Mouse (Mus musculus) forebrain, postnatal 0 days (tissue): ENCODE results near the gene Noxred1. TPM values are rescaled to one million over a fixed set of nuclear protein-coding genes. Genes with fewer than 3 reads are reported as not detected.
A peak's percentile ranks its signal among the peaks of the same experiment; 100 is the strongest.
"Not testable (repeated sequence)": the region's sequence is repeated elsewhere in the genome, so short reads cannot be mapped to it uniquely, and the experiment has no call there.

Experiments used
- ATAC-seq: fragments of 200-750 bp; cut with Nextera tagmentation; 2 replicates; pipeline ENCODE4 v1.8.0; 2017; ENCODE audit warnings: mild to moderate bottlenecking, moderate library complexity
- DNase-seq: peaks from one replicate; pipeline ENCODE4 v3.0.0-alpha.2; 2015
- H3K27ac ChIP-seq: fragments of 300-500 bp; sonication (generic); 2 replicates; pipeline ENCODE4 v1.5.1; 2014; ENCODE audit warnings: low read depth, mild to moderate bottlenecking, antibody characterized with exemption, low read length, moderate library complexity, mixed read lengths
- H3K27me3 ChIP-seq: fragments of 300-500 bp; sonication (generic); 2 replicates; pipeline ENCODE4 v1.6.1; 2014; ENCODE audit warnings: mild to moderate bottlenecking, low read length, mixed read lengths; ENCODE audit not compliant: insufficient read depth
- H3K36me3 ChIP-seq: fragments of 300-500 bp; sonication (generic); 2 replicates; pipeline ENCODE4 v1.6.1; 2014; ENCODE audit warnings: mild to moderate bottlenecking, moderate library complexity; ENCODE audit not compliant: insufficient read depth
- H3K4me1 ChIP-seq: fragments of 300-500 bp; sonication (generic); 2 replicates; pipeline ENCODE4 v1.6.1; 2014; ENCODE audit warnings: antibody characterized with exemption; ENCODE audit not compliant: insufficient read depth
- H3K4me2 ChIP-seq: fragments of 300-500 bp; sonication (generic); 2 replicates; pipeline ENCODE4 v1.6.1; 2014; ENCODE audit warnings: low read depth, mild to moderate bottlenecking, moderate library complexity
- H3K4me3 ChIP-seq: fragments of 300-500 bp; sonication (generic); 2 replicates; pipeline ENCODE4 v1.5.1; 2014; ENCODE audit warnings: low read depth, low read length, mixed read lengths
- H3K9ac ChIP-seq: fragments of 300-500 bp; sonication (generic); 2 replicates; pipeline ENCODE4 v1.6.1; 2014; ENCODE audit warnings: mild to moderate bottlenecking
- H3K9me3 ChIP-seq: fragments of 300-500 bp; sonication (generic); 2 replicates; pipeline ENCODE4 v1.6.1; 2016; ENCODE audit warnings: low read length
- CTCF ChIP-seq: sonication (generic); IDR thresholded peaks from 2 replicates; pipeline ENCODE4 v1.5.1; 2016; ENCODE audit warnings: antibody characterized with exemption, control low read depth, low read depth
- WGBS: fragments of 180-500 bp; shearing (Covaris S2); extraction: QIAGEN DNeasy Blood & Tissue Kit; methylation state at CpG from one replicate; pipeline ENCODE4 v1.1.7; 2014; 5-methylcytosine and 5-hydroxymethylcytosine counted together
- polyA plus RNA-seq: library from polyadenylated mRNA; unstranded; fragments of >200 nt; fragmentation: Nextera tagmentation; extraction: Ambion mirVana; gene quantifications from 2 replicates; pipeline ENCODE4 v1.2.1, GENCODE M21; 2015
- total RNA-seq: library from RNA; depleted of rRNA; stranded (reverse); fragments of >200 nt; gene quantifications from 2 replicates; pipeline ENCODE4 v1.2.3, GENCODE M21; 2014

Noxred1 gene
- total and polyA plus RNA-seq, 2 experiments from 2014 or later, result 0.21 to 0.48 TPM

- H3K4me2 ChIP-seq, result no peak overlapping the region
- no peak overlapping the region for H3K9ac ChIP-seq
- DNase-seq, result no peak
- 21% methylated on average over 6 of the region's 6 CpGs for WGBS
- no peak overlapping the region for H3K27ac ChIP-seq
- peaks cover 27% of the 10 kb centered on the region for H3K36me3 ChIP-seq
- no peak for TF ChIP-seq CTCF
- peak; percentile 20; the same call in 1 of the 2 replicates for ATAC-seq
- H3K4me3 ChIP-seq, result no peak overlapping the region
- H3K4me1 ChIP-seq, result no peaks in the 10 kb centered on the region
- no peaks in the 10 kb centered on the region for H3K27me3 ChIP-seq
- H3K9me3 ChIP-seq, result no peaks in the 10 kb centered on the region
Measured at GRCm38 (mm10) chr12:87278118-87278730, 39.7 kb upstream of the Noxred1 start.

GRCm38 (mm10) chr12:87277251-87277650, 38.7 kb upstream of the Noxred1 start:
- not testable (repeated sequence) for H3K27ac ChIP-seq

GRCm38 (mm10) chr12:87274853-87275831, 36.6 kb upstream of the Noxred1 start:
- ATAC-seq (no peak), DNase-seq (no peak)
- H3K27me3 ChIP-seq, result no peaks in the 10 kb centered on the region
- H3K9ac ChIP-seq, result no peak overlapping the region
- H3K9me3 ChIP-seq, result no peaks in the 10 kb centered on the region
- peaks cover 57% of the 10 kb centered on the region for H3K36me3 ChIP-seq
- no peaks in the 10 kb centered on the region for H3K4me1 ChIP-seq
- 89% methylated on average over 9 of the region's 9 CpGs for WGBS
- no peak for TF ChIP-seq CTCF
- no peak overlapping the region for H3K4me2 ChIP-seq
- H3K4me3 ChIP-seq, result no peak overlapping the region
- H3K27ac ChIP-seq, result no peak overlapping the region

More at GRCm38 (mm10) chr12:87277251-87277650, 38.7 kb upstream of the Noxred1 start:
- 90% methylated on average over 4 of the region's 4 CpGs for WGBS
- DNase-seq, H3K4me3 ChIP-seq, ATAC-seq, H3K27me3 ChIP-seq, H3K4me2 ChIP-seq, H3K9me3 ChIP-seq, H3K9ac ChIP-seq, H3K4me1 ChIP-seq: not testable (repeated sequence)
- peaks cover 37% of the 10 kb centered on the region for H3K36me3 ChIP-seq

- TF ChIP-seq CTCF, result peak; percentile 56
- DNase-seq (peak; percentile 32), ATAC-seq (no peak)
- H3K9ac ChIP-seq, result peak overlapping the region; percentile 85; the same call in 1 of the 2 replicates
- H3K4me3 ChIP-seq, result peak overlapping the region; percentile 66
- WGBS, result 20% methylated on average over 4 of the region's 4 CpGs
- peaks cover 41% of the 10 kb centered on the region for H3K36me3 ChIP-seq
- H3K4me1 ChIP-seq, result peaks cover 16% of the 10 kb centered on the region
- H3K4me2 ChIP-seq, result peak overlapping the region; percentile 91
- H3K9me3 ChIP-seq, result no peaks in the 10 kb centered on the region
- no peak overlapping the region for H3K27ac ChIP-seq
- no peaks in the 10 kb centered on the region for H3K27me3 ChIP-seq
Measured at GRCm38 (mm10) chr12:87267682-87268081, 29.1 kb upstream of the Noxred1 start.

GRCm38 (mm10) chr12:87266827-87267603, 28.5 kb upstream of the Noxred1 start:
- H3K27ac ChIP-seq, result peak overlapping the region; percentile 83
- no peak for TF ChIP-seq CTCF
- no peaks in the 10 kb centered on the region for H3K9me3 ChIP-seq
- peak overlapping the region; percentile 66 for H3K4me3 ChIP-seq
- WGBS, result 3% methylated on average over 31 of the region's 31 CpGs
- peaks cover 38% of the 10 kb centered on the region for H3K36me3 ChIP-seq
- H3K4me2 ChIP-seq, result peak overlapping the region; percentile 91
- DNase-seq (no peak), ATAC-seq (peak; percentile 2; the same call in 1 of the 2 replicates)
- no peaks in the 10 kb centered on the region for H3K27me3 ChIP-seq
- peak overlapping the region; percentile 85 for H3K9ac ChIP-seq
- H3K4me1 ChIP-seq, result peaks cover 16% of the 10 kb centered on the region

- peak within 1 kb of the TSS; percentile 91 for H3K4me2 ChIP-seq
- DNase-seq (peak; percentile 97), ATAC-seq (peak; percentile 97)
- peaks cover 16% of the 10 kb centered on the region for H3K4me1 ChIP-seq
- TF ChIP-seq CTCF, result peak; percentile 61
- no peaks in the 10 kb centered on the region for H3K9me3 ChIP-seq
- H3K27ac ChIP-seq, result peak within 1 kb of the TSS; percentile 89
- peaks cover 38% of the 10 kb centered on the region for H3K36me3 ChIP-seq
- 1% methylated on average over 31 of the region's 31 CpGs for WGBS
- peak within 1 kb of the TSS; percentile 66 for H3K4me3 ChIP-seq
- peak within 1 kb of the TSS; percentile 85 for H3K9ac ChIP-seq
- no peaks in the 10 kb centered on the region for H3K27me3 ChIP-seq
Measured at GRCm38 (mm10) chr12:87266108-87266826, 27.7 kb upstream of the Noxred1 start, which contains the start of the genes Vipas39 and Ahsa1. Gene Vipas39, minus strand, starts transcription at chr12:87266256. Gene Ahsa1, plus strand, starts transcription at chr12:87266479.
